10 mouse cellular contexts compared by ENCODE assay signal in genomic region chr3:82061402-82062180, GRCm38 (mm10). TPM values are rescaled to one million over a fixed set of nuclear protein-coding genes. Genes with fewer than 3 reads are reported as not detected.
A peak's percentile ranks its signal among the peaks of the same experiment; 100 is the strongest.
DNase-seq lines count a peak whose midpoint lies in the region; ATAC-seq lines count a peak whose summit lies in the region.
"Had no signal": no experiment of that assay in that cellular context is flagged by ENCODE, and none has a peak within 500 bp of the region (broad histone marks: within the 10 kb centered on the region; RNA-seq: fewer than 3 reads in every experiment).

No protein-coding gene starts in this region.

- no peaks in the 10 kb centered on the region for H3K36me3 ChIP-seq in hindbrain, embryonic 13.5 days
- H3K36me3 ChIP-seq in hindbrain, embryonic 16.5 days (ENCODE audit: control insufficient read depth, insufficient read depth, low read length), result no peaks in the 10 kb centered on the region
- no peaks in the 10 kb centered on the region for H3K36me3 ChIP-seq in midbrain, embryonic 14.5 days (ENCODE audit: control insufficient read depth, insufficient read depth, low read length)
- H3K36me3 ChIP-seq in midbrain, embryonic 10.5 days, result no peaks in the 10 kb centered on the region
- no peaks in the 10 kb centered on the region for H3K36me3 ChIP-seq in stomach, embryonic 15.5 days
- H3K36me3 ChIP-seq: embryonic facial prominence, embryonic 10.5 days had no signal

- H3K4me1 ChIP-seq in hindbrain, embryonic 13.5 days (replicated peaks), result peaks cover 16% of the 10 kb centered on the region
- H3K4me1 ChIP-seq in hindbrain, embryonic 16.5 days (ENCODE audit: control insufficient read depth, insufficient read depth, low read depth, low read length), result peaks cover 3% of the 10 kb centered on the region; the same call in 1 of the 2 replicates
- H3K4me1 ChIP-seq in midbrain, embryonic 14.5 days (ENCODE audit: control insufficient read depth, insufficient read depth, low read length), result 0 out of 2 replicates have a peak, but pooled peaks cover 4% of the 10 kb centered on the region
- no peaks in the 10 kb centered on the region for H3K4me1 ChIP-seq in midbrain, embryonic 10.5 days
- peaks cover 18% of the 10 kb centered on the region; the same call in 1 of the 2 replicates for H3K4me1 ChIP-seq in stomach, embryonic 15.5 days

- DNase-seq in midbrain, embryonic 14.5 days, result peak; percentile 30
- no peak for DNase-seq in midbrain, embryonic 10.5 days (ENCODE audit: low spot score)
- peak; percentile 10 for DNase-seq in liver
- no peak for DNase-seq in layer of hippocampus, adult 11-12 months (ENCODE audit: low spot score)

- H3K4me3 ChIP-seq in hindbrain, embryonic 13.5 days, result no peak overlapping the region
- H3K4me3 ChIP-seq in hindbrain, embryonic 16.5 days (ENCODE audit: low read length), result no peak overlapping the region
- H3K4me3 ChIP-seq in midbrain, embryonic 14.5 days (replicated peaks; ENCODE audit: low read depth, low read length), result no peak overlapping the region
- H3K4me3 ChIP-seq in midbrain, embryonic 10.5 days, result no peak overlapping the region
- no peak overlapping the region for H3K4me3 ChIP-seq in stomach, embryonic 15.5 days (replicated peaks)
- H3K4me3 ChIP-seq: embryonic facial prominence, embryonic 10.5 days had no signal

- 40% methylated on average over 9 of the region's 9 CpGs for WGBS in hindbrain, embryonic 13.5 days
- WGBS in hindbrain, embryonic 16.5 days, result 45% methylated on average over 9 of the region's 9 CpGs
- 43% methylated on average over 9 of the region's 9 CpGs for WGBS in midbrain, embryonic 14.5 days
- 45% methylated on average over 9 of the region's 9 CpGs for WGBS in midbrain, embryonic 10.5 days
- 24% methylated on average over 9 of the region's 9 CpGs for WGBS in stomach, embryonic 15.5 days

- no peak overlapping the region for H3K4me2 ChIP-seq in hindbrain, embryonic 13.5 days
- no peak overlapping the region for H3K4me2 ChIP-seq in hindbrain, embryonic 16.5 days (ENCODE audit: low read length)
- H3K4me2 ChIP-seq in midbrain, embryonic 14.5 days (ENCODE audit: low read length), result no peak overlapping the region
- no peak overlapping the region for H3K4me2 ChIP-seq in stomach, embryonic 15.5 days

- H3K9ac ChIP-seq in hindbrain, embryonic 13.5 days, result no peak overlapping the region
- H3K9ac ChIP-seq in hindbrain, embryonic 16.5 days (ENCODE audit: low read depth, low read length), result no peak overlapping the region
- no peak overlapping the region for H3K9ac ChIP-seq in midbrain, embryonic 14.5 days (replicated peaks; ENCODE audit: low read length)
- no peak overlapping the region for H3K9ac ChIP-seq in stomach, embryonic 15.5 days

- H3K9me3 ChIP-seq in hindbrain, embryonic 13.5 days, result no peaks in the 10 kb centered on the region
- H3K9me3 ChIP-seq in hindbrain, embryonic 16.5 days (ENCODE audit: control insufficient read depth, low read length), result no peaks in the 10 kb centered on the region
- H3K9me3 ChIP-seq in midbrain, embryonic 14.5 days (ENCODE audit: control insufficient read depth, low read length), result no peaks in the 10 kb centered on the region
- no peaks in the 10 kb centered on the region for H3K9me3 ChIP-seq in midbrain, embryonic 10.5 days (replicated peaks)
- H3K9me3 ChIP-seq in stomach, embryonic 15.5 days, result no peaks in the 10 kb centered on the region
- H3K9me3 ChIP-seq: embryonic facial prominence, embryonic 10.5 days had no signal

- H3K27me3 ChIP-seq in hindbrain, embryonic 13.5 days, result no peaks in the 10 kb centered on the region
- no peaks in the 10 kb centered on the region for H3K27me3 ChIP-seq in hindbrain, embryonic 16.5 days (replicated peaks; ENCODE audit: control insufficient read depth, insufficient read depth, low read length)
- no peaks in the 10 kb centered on the region for H3K27me3 ChIP-seq in midbrain, embryonic 14.5 days (ENCODE audit: control insufficient read depth, insufficient read depth, low read length)
- H3K27me3 ChIP-seq in midbrain, embryonic 10.5 days (ENCODE audit: low read depth, poor library complexity, severe bottlenecking), result no peaks in the 10 kb centered on the region
- no peaks in the 10 kb centered on the region for H3K27me3 ChIP-seq in stomach, embryonic 15.5 days (replicated peaks)

- no peak overlapping the region for H3K27ac ChIP-seq in hindbrain, embryonic 13.5 days
- H3K27ac ChIP-seq in hindbrain, embryonic 16.5 days (ENCODE audit: low read depth, low read length), result no peak overlapping the region
- H3K27ac ChIP-seq in midbrain, embryonic 14.5 days (replicated peaks; ENCODE audit: low read depth, low read length), result no peak overlapping the region
- H3K27ac ChIP-seq in midbrain, embryonic 10.5 days (replicated peaks), result no peak overlapping the region
- peak overlapping the region; percentile 60; the same call in 1 of the 2 replicates for H3K27ac ChIP-seq in stomach, embryonic 15.5 days
- H3K27ac ChIP-seq: embryonic facial prominence, embryonic 10.5 days had no signal

- ATAC-seq in hindbrain, embryonic 13.5 days (ENCODE audit: low FRiP score), result peak; percentile 49; the same call in 1 of the 2 replicates
- ATAC-seq in hindbrain, embryonic 16.5 days, result no peak
- no peak; the same call in 1 of the 2 replicates for ATAC-seq in midbrain, embryonic 14.5 days (ENCODE audit: low FRiP score, low TSS enrichment)
- ATAC-seq in stomach, embryonic 15.5 days (ENCODE audit: insufficient read depth, low FRiP score, low read depth), result no peak
- ATAC-seq in erythroid progenitor cell, adult 5-6 weeks (replicated peaks; ENCODE audit: low FRiP score, poor library complexity, severe bottlenecking), result no peak
- ATAC-seq: inflammation-experienced regulatory T-cells, adult 6 months had no signal

RNA-seq across cellular contexts. Expression of gene Gucy1b1, which starts 12.9 kb away (rescaled TPM):
- polyA plus RNA-seq in hindbrain, embryonic 13.5 days (2015; fragmentation: Nextera tagmentation; extraction: Ambion mirVana), result 33.3 and 34.8 TPM in 2 replicates
- polyA plus RNA-seq in hindbrain, embryonic 16.5 days (2015; fragmentation: Nextera tagmentation; extraction: Ambion mirVana), result 63.0 and 74.0 TPM in 2 replicates
- 40.9 and 41.6 TPM in 2 replicates for polyA plus RNA-seq in midbrain, embryonic 14.5 days (2014; fragmentation: Nextera tagmentation; extraction: Ambion mirVana)
- polyA plus RNA-seq in midbrain, embryonic 10.5 days (2016; fragmentation: Nextera tagmentation; extraction: Ambion mirVana), result 5.6 and 6.8 TPM in 2 replicates
- polyA plus RNA-seq in stomach, embryonic 15.5 days (2015; fragmentation: Nextera tagmentation; extraction: Ambion mirVana), result 50.8 and 54.1 TPM in 2 replicates
- not detected in 2 replicates for total RNA-seq in erythroid progenitor cell, adult 5-6 weeks (2015; ENCODE audit: low replicate concordance)
- total RNA-seq in erythroid progenitor cell, adult 5-6 weeks (2017; ENCODE audit: low replicate concordance), result not detected in 2 replicates

Comparison
In these comparisons a context has a peak if more than half of its experiments do, and no peak if none do; other contexts are left out.
1. DNase-seq: peak in midbrain, embryonic 14.5 days (single experiment) and liver (single experiment); none in midbrain, embryonic 10.5 days (single experiment) and layer of hippocampus, adult 11-12 months (single experiment).